Mouse (Mus musculus): ENCODE measurements at regions not wholly inside any gene's neighbourhood (a gene's known extent, or its start where the extent isn't known, plus 50 kb on each side); places are given as distances from the start of the nearest gene placed in this dataset.
"Not testable (repeated sequence)": the region's sequence is repeated elsewhere in the genome, so short reads cannot be mapped to it uniquely, and the experiment has no call there.

- Histone ChIP-seq H3K27ac (no peak overlapping the region), H3K36me3 (replicated peaks; ENCODE audit: control insufficient read depth, insufficient read depth) (no peaks in the 10 kb centered on the region), H3K4me3 (replicated peaks; ENCODE audit: low read length) (no peak overlapping the region), H3K9ac (no peak overlapping the region), H3K9me3 (ENCODE audit: control insufficient read depth, low read length) (no peaks in the 10 kb centered on the region), H3K27me3 (ENCODE audit: control insufficient read depth, insufficient read depth, low read length) (no peaks in the 10 kb centered on the region), H3K4me2 (replicated peaks) (no peak overlapping the region), H3K4me1 (replicated peaks; ENCODE audit: control insufficient read depth, insufficient read depth, low read length) (no peaks in the 10 kb centered on the region)
- ATAC-seq (ENCODE audit: low FRiP score) (no peak), DNase-seq (ENCODE audit: low spot score) (peak; percentile 57)
- WGBS: 35% methylated on average over 4 of the region's 4 CpGs
Observed at GRCm38 (mm10) chr13:4776855-4777254, 167.9 kb upstream of the Akr1e1 start.

- Histone ChIP-seq H3K9ac (no peak overlapping the region), H3K4me1 (replicated peaks; ENCODE audit: control insufficient read depth, insufficient read depth, low read length) (no peaks in the 10 kb centered on the region), H3K27me3 (ENCODE audit: control insufficient read depth, insufficient read depth, low read length) (no peaks in the 10 kb centered on the region), H3K9me3 (ENCODE audit: control insufficient read depth, low read length) (no peaks in the 10 kb centered on the region), H3K27ac (no peak overlapping the region), H3K36me3 (replicated peaks; ENCODE audit: control insufficient read depth, insufficient read depth) (no peaks in the 10 kb centered on the region), H3K4me2 (replicated peaks) (no peak overlapping the region), H3K4me3 (replicated peaks; ENCODE audit: low read length) (no peak overlapping the region)
- WGBS: 94% methylated on average over 2 of the region's 2 CpGs
- DNase-seq (ENCODE audit: low spot score): no peak
- no peak for ATAC-seq (ENCODE audit: low FRiP score)
Observed at GRCm38 (mm10) chr13:4772324-4772723, 163.3 kb upstream of the Akr1e1 start.

- Histone ChIP-seq H3K36me3 (replicated peaks; ENCODE audit: control insufficient read depth, insufficient read depth) (no peaks in the 10 kb centered on the region), H3K4me1 (replicated peaks; ENCODE audit: control insufficient read depth, insufficient read depth, low read length) (no peaks in the 10 kb centered on the region), H3K9ac (no peak overlapping the region), H3K9me3 (ENCODE audit: control insufficient read depth, low read length) (no peaks in the 10 kb centered on the region), H3K27ac (peak overlapping the region; percentile 18; the same call in 1 of the 2 replicates), H3K27me3 (ENCODE audit: control insufficient read depth, insufficient read depth, low read length) (no peaks in the 10 kb centered on the region), H3K4me3 (replicated peaks; ENCODE audit: low read length) (no peak overlapping the region), H3K4me2 (replicated peaks) (no peak overlapping the region)
- DNase-seq (ENCODE audit: low spot score): peak; percentile 44
- ATAC-seq (ENCODE audit: low FRiP score): peak; percentile 95
- 53% methylated on average over 12 of the region's 12 CpGs for WGBS
Observed at GRCm38 (mm10) chr13:4771120-4772075, 162.4 kb upstream of the Akr1e1 start.

- H3K4me3 ChIP-seq (replicated peaks; ENCODE audit: low read length): no peak overlapping the region
- H3K9me3 ChIP-seq (ENCODE audit: control insufficient read depth, low read length): no peaks in the 10 kb centered on the region
- no peak overlapping the region for H3K9ac ChIP-seq
- DNase-seq (ENCODE audit: low spot score): no peak
- H3K36me3 ChIP-seq (replicated peaks; ENCODE audit: control insufficient read depth, insufficient read depth): no peaks in the 10 kb centered on the region
- no peak for ATAC-seq (ENCODE audit: low FRiP score)
- H3K4me2 ChIP-seq (replicated peaks): no peak overlapping the region
- H3K27me3 ChIP-seq (ENCODE audit: control insufficient read depth, insufficient read depth, low read length): no peaks in the 10 kb centered on the region
- no peaks in the 10 kb centered on the region for H3K4me1 ChIP-seq (replicated peaks; ENCODE audit: control insufficient read depth, insufficient read depth, low read length)
- no peak overlapping the region for H3K27ac ChIP-seq
- WGBS: 54% methylated on average over 3 of the region's 3 CpGs
Observed at GRCm38 (mm10) chr13:4759965-4760364, 151.0 kb upstream of the Akr1e1 start.

GRCm38 (mm10) chr13:4756529-4756928, 147.6 kb upstream of the Akr1e1 start:
- Histone ChIP-seq H3K27ac (no peak overlapping the region), H3K4me3 (replicated peaks; ENCODE audit: low read length) (no peak overlapping the region), H3K4me1 (replicated peaks; ENCODE audit: control insufficient read depth, insufficient read depth, low read length) (no peaks in the 10 kb centered on the region), H3K4me2 (replicated peaks) (no peak overlapping the region), H3K9ac (no peak overlapping the region), H3K27me3 (ENCODE audit: control insufficient read depth, insufficient read depth, low read length) (no peaks in the 10 kb centered on the region), H3K36me3 (replicated peaks; ENCODE audit: control insufficient read depth, insufficient read depth) (no peaks in the 10 kb centered on the region), H3K9me3 (ENCODE audit: control insufficient read depth, low read length) (no peaks in the 10 kb centered on the region)
- no peak for DNase-seq (ENCODE audit: low spot score)
- 0 out of 2 replicates have a peak, but pooled peaks have one; percentile 40 for ATAC-seq (ENCODE audit: low FRiP score)

- WGBS: 48% methylated on average over 2 of the region's 2 CpGs
- DNase-seq (ENCODE audit: low spot score): no peak
Observed at GRCm38 (mm10) chr13:4742930-4743329, 134.0 kb upstream of the Akr1e1 start.

GRCm38 (mm10) chr13:4716299-4716698, 107.3 kb upstream of the Akr1e1 start:
- not testable (repeated sequence) for H3K4me1 ChIP-seq (replicated peaks; ENCODE audit: control insufficient read depth, insufficient read depth, low read length); H3K27me3 ChIP-seq (ENCODE audit: control insufficient read depth, insufficient read depth, low read length); DNase-seq (ENCODE audit: low spot score); H3K9ac ChIP-seq; H3K27ac ChIP-seq; H3K4me2 ChIP-seq (replicated peaks); ATAC-seq (ENCODE audit: low FRiP score); H3K36me3 ChIP-seq (replicated peaks; ENCODE audit: control insufficient read depth, insufficient read depth); H3K9me3 ChIP-seq (ENCODE audit: control insufficient read depth, low read length); H3K4me3 ChIP-seq (replicated peaks; ENCODE audit: low read length)
- 89% methylated on average over 2 of the region's 2 CpGs for WGBS

More at GRCm38 (mm10) chr13:4742930-4743329, 134.0 kb upstream of the Akr1e1 start:
- H3K4me3 ChIP-seq (replicated peaks; ENCODE audit: low read length): no peak overlapping the region
- ATAC-seq (ENCODE audit: low FRiP score): peak; percentile 53; the same call in 1 of the 2 replicates
- no peak overlapping the region for H3K27ac ChIP-seq
- H3K36me3 ChIP-seq (replicated peaks; ENCODE audit: control insufficient read depth, insufficient read depth): no peaks in the 10 kb centered on the region
- no peaks in the 10 kb centered on the region for H3K27me3 ChIP-seq (ENCODE audit: control insufficient read depth, insufficient read depth, low read length)
- no peak overlapping the region for H3K4me2 ChIP-seq (replicated peaks)
- no peaks in the 10 kb centered on the region for H3K9me3 ChIP-seq (ENCODE audit: control insufficient read depth, low read length)
- H3K9ac ChIP-seq: no peak overlapping the region
- H3K4me1 ChIP-seq (replicated peaks; ENCODE audit: control insufficient read depth, insufficient read depth, low read length): no peaks in the 10 kb centered on the region

- WGBS: 90% methylated on average over 1 of the region's 1 CpGs
- no peak for ATAC-seq (ENCODE audit: low FRiP score)
Observed at GRCm38 (mm10) chr13:4714724-4715123, 105.8 kb upstream of the Akr1e1 start.

GRCm38 (mm10) chr13:4712698-4713097, 103.7 kb upstream of the Akr1e1 start:
- no peak for ATAC-seq (ENCODE audit: low FRiP score)
- Histone ChIP-seq H3K36me3 (replicated peaks; ENCODE audit: control insufficient read depth, insufficient read depth) (no peaks in the 10 kb centered on the region), H3K4me2 (replicated peaks) (no peak overlapping the region), H3K27me3 (ENCODE audit: control insufficient read depth, insufficient read depth, low read length) (no peaks in the 10 kb centered on the region), H3K27ac (no peak overlapping the region), H3K9me3 (ENCODE audit: control insufficient read depth, low read length) (no peaks in the 10 kb centered on the region), H3K4me3 (replicated peaks; ENCODE audit: low read length) (no peak overlapping the region), H3K9ac (no peak overlapping the region), H3K4me1 (replicated peaks; ENCODE audit: control insufficient read depth, insufficient read depth, low read length) (no peaks in the 10 kb centered on the region)
- 44% methylated on average over 3 of the region's 3 CpGs for WGBS
- no peak for DNase-seq (ENCODE audit: low spot score)

More at GRCm38 (mm10) chr13:4714724-4715123, 105.8 kb upstream of the Akr1e1 start:
- H3K4me2 ChIP-seq (replicated peaks): no peak overlapping the region
- H3K9me3 ChIP-seq (ENCODE audit: control insufficient read depth, low read length): no peaks in the 10 kb centered on the region
- H3K36me3 ChIP-seq (replicated peaks; ENCODE audit: control insufficient read depth, insufficient read depth): no peaks in the 10 kb centered on the region
- no peak overlapping the region for H3K27ac ChIP-seq
- H3K27me3 ChIP-seq (ENCODE audit: control insufficient read depth, insufficient read depth, low read length): no peaks in the 10 kb centered on the region
- H3K4me1 ChIP-seq (replicated peaks; ENCODE audit: control insufficient read depth, insufficient read depth, low read length): no peaks in the 10 kb centered on the region
- no peak overlapping the region for H3K4me3 ChIP-seq (replicated peaks; ENCODE audit: low read length)
- H3K9ac ChIP-seq: no peak overlapping the region
- DNase-seq (ENCODE audit: low spot score): no peak
